Mouse (Mus musculus) C2C12 (cell line): ENCODE measurements around the gene Gad2.

Source experiments
- CEBPB ChIP-seq: IDR thresholded peaks from one replicate; pipeline ENCODE4 v1.6.1; 2011; ENCODE audit warnings: low read depth, mild to moderate bottlenecking, control low read depth, moderate library complexity
- CTCF ChIP-seq: IDR thresholded peaks from one replicate; pipeline ENCODE4 v1.5.1; 2011; ENCODE audit not compliant: control insufficient read depth, insufficient read depth, insufficient read length
- MAX ChIP-seq: IDR thresholded peaks from one replicate; pipeline ENCODE4 v1.6.1; 2011; ENCODE audit warnings: mild to moderate bottlenecking, control low read depth
- USF1 ChIP-seq: IDR thresholded peaks from one replicate; pipeline ENCODE4 v1.6.1; 2011; ENCODE audit warnings: low read depth, mild to moderate bottlenecking, control low read depth, moderate library complexity

DNA sequence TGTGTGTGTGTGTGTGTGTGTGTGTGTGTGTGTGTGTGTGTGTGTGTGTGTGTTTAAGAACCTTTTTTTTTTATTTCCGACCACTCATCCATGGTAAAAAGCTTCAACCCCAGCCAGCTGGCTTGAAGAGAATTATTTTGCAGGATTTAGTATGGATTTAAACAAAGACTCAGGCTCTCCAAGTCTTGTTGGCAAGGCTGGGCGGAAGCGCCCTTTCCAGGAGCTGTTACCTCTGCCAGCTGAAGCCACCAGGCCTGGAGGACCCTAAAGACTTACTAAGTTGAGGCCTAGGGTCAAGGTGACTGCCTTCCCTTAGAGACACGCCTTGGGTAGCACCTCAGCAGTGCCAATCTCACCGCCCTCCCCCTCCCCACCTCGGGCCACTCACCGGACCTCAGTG, 1.5 kb upstream of the Gad2 start:
- TF ChIP-seq CTCF = no peak
- TF ChIP-seq MAX = no peak
- no peak for TF ChIP-seq USF1
- TF ChIP-seq CEBPB = no peak
